Mouse (Mus musculus): Measurements from ENCODE around the gene Fbxl15.

- no peak for TF ChIP-seq TAL1 (IDR thresholded peaks at IDR 0.05; ENCODE audit: low read length)
- TF ChIP-seq GATA1 (IDR thresholded peaks at IDR 0.05; ENCODE audit: low read length), result no peak
Observed at GRCm38 (mm10) chr19:46321101-46321943, 6.7 kb upstream of the Fbxl15 start.

Data from erythroblast, embryonic 14.5 days (primary cell).